Comparison of ENCODE assay signal across 10 mouse cellular contexts in the genomic region with DNA sequence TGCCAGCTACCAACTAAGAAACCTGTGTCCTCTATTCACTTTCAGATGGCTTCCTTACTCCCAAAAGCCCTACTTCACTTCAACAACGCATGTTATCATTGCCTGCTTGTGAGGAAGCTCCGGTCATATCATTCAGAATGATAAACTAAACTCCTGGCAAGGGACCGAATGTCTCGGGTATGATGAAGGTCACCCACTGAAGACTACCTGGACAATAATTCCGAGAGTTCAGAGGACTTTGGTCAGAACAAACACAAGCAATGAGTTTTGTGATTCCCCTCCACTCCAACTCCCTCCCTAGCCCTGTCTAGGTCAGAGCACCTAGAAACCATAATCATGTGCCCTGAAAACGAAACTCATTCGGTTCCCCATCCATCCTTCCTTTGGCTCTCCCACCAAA. TPM values are rescaled to one million over a fixed set of nuclear protein-coding genes. Genes with fewer than 3 reads are reported as not detected.
A peak's percentile ranks its signal among the peaks of the same experiment; 100 is the strongest.
DNase-seq lines count a peak whose midpoint lies in the region; ATAC-seq and TF ChIP-seq lines count a peak whose summit lies in the region.
"Had no signal": no experiment of that assay in that cellular context is flagged by ENCODE, and none has a peak within 500 bp of the region (broad histone marks: within the 10 kb centered on the region; RNA-seq: fewer than 3 reads in every experiment).

No protein-coding gene starts in this region.

- TF ChIP-seq CTCF in gastrocnemius, adult 2 months (IDR thresholded peaks at IDR 0.05), result no peak
- no peak for TF ChIP-seq CTCF in lung, postnatal 0 days (IDR thresholded peaks at IDR 0.05)

- 0 out of 2 replicates have a peak, but pooled peaks cover 6% of the 10 kb centered on the region for H3K4me1 ChIP-seq in lung, postnatal 0 days (ENCODE audit: insufficient read depth, low read depth, low read length)
- peaks cover 16% of the 10 kb centered on the region for H3K4me1 ChIP-seq in neural tube, embryonic 15.5 days

- peak overlapping the region; percentile 68 for H3K4me2 ChIP-seq in lung, postnatal 0 days (replicated peaks; ENCODE audit: low read depth, low read length)
- peak overlapping the region; percentile 80; the same call in 1 of the 2 replicates for H3K4me2 ChIP-seq in neural tube, embryonic 15.5 days

- no peak for TF ChIP-seq EP300 in lung, postnatal 0 days (IDR thresholded peaks at IDR 0.05)

- H3K27me3 ChIP-seq in lung, postnatal 0 days (replicated peaks; ENCODE audit: insufficient read depth, low read length), result peaks cover 16% of the 10 kb centered on the region
- H3K27me3 ChIP-seq in neural tube, embryonic 15.5 days (replicated peaks), result peaks cover 36% of the 10 kb centered on the region

- no peak for ATAC-seq in lung, postnatal 0 days
- no peak for ATAC-seq in neural tube, embryonic 15.5 days (ENCODE audit: low FRiP score)
- ATAC-seq: activated CD4-positive, CD25-positive, alpha-beta regulatory T cell, adult 4 months had no signal

- intact Hi-C loops in gastrocnemius, adult 2 months (cut with DNase I), result loop anchor here (2.0 kb wide), 2 partner anchors 29 to 57 kb away; no protein-coding TSS in a partner anchor
- intact Hi-C loops in gastrocnemius, postnatal 14 days (cut with DNase I; ENCODE audit: low total_unique reads), result no loop called here

- peak overlapping the region; percentile 90 for H3K27ac ChIP-seq in gastrocnemius, adult 2 months
- no peak overlapping the region; the same call in 1 of the 2 replicates for H3K27ac ChIP-seq in lung, postnatal 0 days (ENCODE audit: low read length)
- no peak overlapping the region for H3K27ac ChIP-seq in neural tube, embryonic 15.5 days (replicated peaks)

- H3K9ac ChIP-seq in lung, postnatal 0 days (replicated peaks; ENCODE audit: low read depth), result peak overlapping the region; percentile 60
- H3K9ac ChIP-seq in neural tube, embryonic 15.5 days (replicated peaks), result 0 out of 2 replicates have a peak overlapping the region, but pooled peaks have one; percentile 46

- WGBS in lung, postnatal 0 days, result 41% methylated on average over 7 of the region's 7 CpGs
- 74% methylated on average over 7 of the region's 7 CpGs for WGBS in neural tube, embryonic 15.5 days

- DNase-seq in gastrocnemius, adult 2 months, result no peak
- no peak for DNase-seq in gastrocnemius, postnatal 14 days
- DNase-seq in lung, postnatal 0 days (ENCODE audit: low spot score), result no peak
- no peak for DNase-seq in lung, postnatal 10 days
- DNase-seq in kidney, postnatal 14 days, result peak; percentile 21
- DNase-seq in thymus, postnatal 14 days, result no peak
- no peak for DNase-seq in adrenal gland, postnatal 4 days (ENCODE audit: low spot score in 2 of 2)
- DNase-seq: cerebellum, postnatal 25 days had no signal

- no peaks in the 10 kb centered on the region for H3K9me3 ChIP-seq in lung, postnatal 0 days (ENCODE audit: low read length)
- no peaks in the 10 kb centered on the region for H3K9me3 ChIP-seq in neural tube, embryonic 15.5 days (replicated peaks)

- H3K36me3 ChIP-seq in lung, postnatal 0 days (ENCODE audit: insufficient read depth, low read length), result no peaks in the 10 kb centered on the region
- no peaks in the 10 kb centered on the region for H3K36me3 ChIP-seq in neural tube, embryonic 15.5 days

- H3K4me3 ChIP-seq in gastrocnemius, adult 2 months, result peak overlapping the region; percentile 77
- H3K4me3 ChIP-seq in lung, postnatal 0 days (ENCODE audit: low read depth, low read length), result peak overlapping the region; percentile 56
- H3K4me3 ChIP-seq in neural tube, embryonic 15.5 days (replicated peaks), result peak overlapping the region; percentile 44

RNA-seq across cellular contexts. Expression of a gene that starts 1.2 kb away (rescaled TPM):
- 10 to 100 TPM in 1 of 2 experiments, 1 to 10 TPM in 1; 7.1 to 10.1 TPM for total RNA-seq in gastrocnemius, adult 2 months (2021)
- total RNA-seq in gastrocnemius, postnatal 14 days (2021), result 10 to 100 TPM; 25.9 to 31.8 TPM
- 4.0 and 4.6 TPM in 2 replicates for polyA plus RNA-seq in lung, postnatal 0 days (2015; fragmentation: Nextera tagmentation; extraction: Ambion mirVana)
- polyA plus RNA-seq in neural tube, embryonic 15.5 days (2015; fragmentation: Nextera tagmentation; extraction: Ambion mirVana), result 1.0 and 1.3 TPM in 2 replicates
- total RNA-seq in adrenal gland, postnatal 4 days (2021), result 10 to 100 TPM; 31.8 to 32.5 TPM
- polyA plus RNA-seq: activated CD4-positive, CD25-positive, alpha-beta regulatory T cell, adult 4 months had no signal

RNA-seq across cellular contexts. Expression of a gene that starts 35.6 kb away (rescaled TPM):
- 100 to 1,000 TPM; 126 to 170 TPM for total RNA-seq in gastrocnemius, adult 2 months (2021)
- 100 to 1,000 TPM; 136 to 145 TPM for total RNA-seq in gastrocnemius, postnatal 14 days (2021)
- polyA plus RNA-seq in lung, postnatal 0 days (2015; fragmentation: Nextera tagmentation; extraction: Ambion mirVana), result 213 and 222 TPM in 2 replicates
- 113 and 133 TPM in 2 replicates for polyA plus RNA-seq in neural tube, embryonic 15.5 days (2015; fragmentation: Nextera tagmentation; extraction: Ambion mirVana)
- total RNA-seq in adrenal gland, postnatal 4 days (2021), result 100 to 1,000 TPM; 259 to 308 TPM
